ENCODE assay signal across 20 mouse cellular contexts in genomic region chr12:25325901-25326300, GRCm38 (mm10).
DNase-seq lines count a peak whose midpoint lies in the region; ATAC-seq and TF ChIP-seq lines count a peak whose summit lies in the region.
"Had no signal": no experiment of that assay in that cellular context is flagged by ENCODE, and none has a peak within 500 bp of the region (broad histone marks: within the 10 kb centered on the region; RNA-seq: fewer than 3 reads in every experiment).

No protein-coding gene starts in this region.

- ATAC-seq in megakaryocyte, adult 5-6 weeks (ENCODE audit: poor library complexity, severe bottlenecking): peak; percentile 69
- ATAC-seq in midbrain, embryonic 14.5 days (ENCODE audit: low FRiP score, low TSS enrichment): no peak
- ATAC-seq: activated CD4-positive, CD25-positive, alpha-beta regulatory T cell, adult 4 months; forebrain, embryonic 13.5 days; intestine, embryonic 15.5 days; Patski had no signal

- DNase-seq in A20 (ENCODE audit: low read depth, low spot score): peak; percentile 41
- DNase-seq in splenic B cell, adult 2 months (ENCODE audit: low read depth, low spot score): peak; percentile 38
- DNase-seq in kidney, postnatal 25 days: no peak
- no peak for DNase-seq in layer of hippocampus, adult 9-10 months (ENCODE audit: low spot score)
- DNase-seq in midbrain, embryonic 14.5 days: no peak
- DNase-seq: adrenal gland, postnatal 25 days; cerebellum, adult 11-12 months; cerebellum, adult 9-10 months; cerebellum, postnatal 25 days; heart, postnatal 36 days; kidney, adult 18-20 months had no signal

- H3K4me1 ChIP-seq in bone marrow, adult 2 months (ENCODE audit: control insufficient read depth, insufficient read depth, low read length): peaks cover 8% of the 10 kb centered on the region
- peaks cover 7% of the 10 kb centered on the region for H3K4me1 ChIP-seq in midbrain, embryonic 14.5 days (ENCODE audit: control insufficient read depth, insufficient read depth, low read length)
- H3K4me1 ChIP-seq: embryonic facial prominence, embryonic 13.5 days; forebrain, embryonic 13.5 days; intestine, embryonic 15.5 days had no signal

- peak overlapping the region; percentile 61 for H3K27ac ChIP-seq in bone marrow, adult 2 months (ENCODE audit: control insufficient read depth, insufficient read depth, low read depth, low read length, poor library complexity)
- no peak overlapping the region for H3K27ac ChIP-seq in midbrain, embryonic 14.5 days (replicated peaks; ENCODE audit: low read depth, low read length)
- H3K27ac ChIP-seq: embryonic facial prominence, embryonic 13.5 days; forebrain, embryonic 13.5 days; heart, embryonic 13.5 days; hindbrain, embryonic 14.5 days; intestine, embryonic 15.5 days had no signal

- no peak overlapping the region for H3K9ac ChIP-seq in midbrain, embryonic 14.5 days (replicated peaks; ENCODE audit: low read length)
- H3K9ac ChIP-seq: embryonic facial prominence, embryonic 13.5 days; forebrain, embryonic 13.5 days; heart, embryonic 13.5 days; hindbrain, embryonic 14.5 days; intestine, embryonic 15.5 days had no signal

- TF ChIP-seq CTCF in bone marrow, adult 2 months (IDR thresholded peaks at IDR 0.05; ENCODE audit: control insufficient read depth, insufficient read depth, low read length): no peak

- no peaks in the 10 kb centered on the region for H3K9me3 ChIP-seq in midbrain, embryonic 14.5 days (ENCODE audit: control insufficient read depth, low read length)
- H3K9me3 ChIP-seq: embryonic facial prominence, embryonic 13.5 days; forebrain, embryonic 13.5 days; heart, embryonic 13.5 days; intestine, embryonic 15.5 days had no signal

- no peak overlapping the region for H3K4me3 ChIP-seq in bone marrow, adult 2 months (replicated peaks; ENCODE audit: control insufficient read depth, low read depth, low read length)
- no peak overlapping the region for H3K4me3 ChIP-seq in midbrain, embryonic 14.5 days (replicated peaks; ENCODE audit: low read depth, low read length)
- H3K4me3 ChIP-seq: embryonic facial prominence, embryonic 13.5 days; forebrain, embryonic 13.5 days; heart, embryonic 13.5 days; intestine, embryonic 15.5 days had no signal

- no peaks in the 10 kb centered on the region for H3K36me3 ChIP-seq in splenic B cell, adult 2 months (ENCODE audit: control insufficient read depth, insufficient read depth, low read length, poor library complexity, severe bottlenecking)
- H3K36me3 ChIP-seq in midbrain, embryonic 14.5 days (ENCODE audit: control insufficient read depth, insufficient read depth, low read length): no peaks in the 10 kb centered on the region
- H3K36me3 ChIP-seq: embryonic facial prominence, embryonic 13.5 days; heart, embryonic 13.5 days; intestine, embryonic 15.5 days had no signal

- 37% methylated on average over 3 of the region's 3 CpGs for WGBS in bone marrow, adult 2 months
- WGBS in midbrain, embryonic 14.5 days: 95% methylated on average over 3 of the region's 3 CpGs

- H3K27me3 ChIP-seq in splenic B cell, adult 2 months (ENCODE audit: control insufficient read depth, insufficient read depth, low read length, poor library complexity, severe bottlenecking): no peaks in the 10 kb centered on the region
- no peaks in the 10 kb centered on the region for H3K27me3 ChIP-seq in midbrain, embryonic 14.5 days (ENCODE audit: control insufficient read depth, insufficient read depth, low read length)
- H3K27me3 ChIP-seq: embryonic facial prominence, embryonic 13.5 days; forebrain, embryonic 13.5 days; heart, embryonic 13.5 days; intestine, embryonic 15.5 days; Patski had no signal

- TF ChIP-seq POLR2A in bone marrow, adult 2 months (IDR thresholded peaks at IDR 0.05; ENCODE audit: borderline replicate concordance, control insufficient read depth, low read depth, low read length): no peak

- no peak overlapping the region for H3K4me2 ChIP-seq in midbrain, embryonic 14.5 days (ENCODE audit: low read length)
- H3K4me2 ChIP-seq: embryonic facial prominence, embryonic 13.5 days; forebrain, embryonic 13.5 days; heart, embryonic 13.5 days; hindbrain, embryonic 14.5 days; intestine, embryonic 15.5 days had no signal

Comparison
In these comparisons a context has a peak if more than half of its experiments do, and no peak if none do; other contexts are left out.
1. DNase-seq: peak in A20 (single experiment) and splenic B cell, adult 2 months (single experiment); none in kidney, postnatal 25 days (0 of 2), layer of hippocampus, adult 9-10 months (single experiment) and midbrain, embryonic 14.5 days (single experiment).